Mouse (Mus musculus) CH12.LX (cell line): ENCODE data around the gene Rab25. TPM values are rescaled to one million over a fixed set of nuclear protein-coding genes. Genes with fewer than 3 reads are reported as not detected.

Experiments used
- DNase-seq: peaks from one replicate; pipeline ENCODE4 v3.0.0-alpha.2; 2013; ENCODE audit errors: extremely low read depth
- H3K27ac ChIP-seq: 2 replicates; pipeline ENCODE4 v1.5.1; 2012; ENCODE audit warnings: low read depth, mild to moderate bottlenecking, control low read depth, moderate library complexity; ENCODE audit not compliant: insufficient read depth
- H3K27me3 ChIP-seq: replicated peaks from 2 replicates; pipeline ENCODE3; 2012; ENCODE audit warnings: inconsistent platforms
- H3K36me3 ChIP-seq, 2 experiments: replicated peaks in 1 of 2; 2 replicates each; pipeline versions ENCODE3 to v1.6.1; 2012; ENCODE audit warnings: inconsistent platforms in 1 of 2, low read length in 1 of 2, mild to moderate bottlenecking in 1 of 2, mixed read lengths in 1 of 2, moderate library complexity in 1 of 2; ENCODE audit not compliant: control insufficient read depth in 1 of 2, insufficient read depth in 1 of 2
- H3K4me1 ChIP-seq, 2 experiments: 2 replicates each; pipeline ENCODE4 v1.6.1; 2012; ENCODE audit warnings: inconsistent platforms in 1 of 2, moderate library complexity in 1 of 2; ENCODE audit not compliant: insufficient read depth in 2 of 2, control insufficient read depth in 1 of 2
- H3K4me2 ChIP-seq: 2 replicates; pipeline ENCODE4 v1.6.1; 2012; ENCODE audit warnings: low read depth, mild to moderate bottlenecking, control low read depth; ENCODE audit not compliant: poor library complexity, insufficient read depth, severe bottlenecking
- H3K4me3 ChIP-seq, 3 experiments: fragments of 150-350 bp in 1 of 3; sonication (generic) in 1 of 3; replicated peaks in 1 of 3; 2 replicates each; pipeline versions ENCODE3 to v1.5.1; 2011 to 2012; ENCODE audit warnings: low read depth in 2 of 3, low read length in 2 of 3, mild to moderate bottlenecking in 2 of 3, moderate library complexity in 2 of 3, control low read depth in 1 of 3, improper control_type of control experiment in 1 of 3, inconsistent platforms in 1 of 3, mixed read lengths in 1 of 3; ENCODE audit not compliant: poor library complexity in 1 of 3
- H3K79me2 ChIP-seq: replicated peaks from 2 replicates; pipeline ENCODE4 v1.6.1; 2012; ENCODE audit warnings: mild to moderate bottlenecking, moderate library complexity; ENCODE audit not compliant: control insufficient read depth, poor library complexity, insufficient read depth, severe bottlenecking; ENCODE audit errors: extremely low read depth
- H3K9ac ChIP-seq: 2 replicates; pipeline ENCODE4 v1.6.1; 2012; ENCODE audit warnings: low read depth, mild to moderate bottlenecking, control low read depth, moderate library complexity; ENCODE audit not compliant: insufficient read depth
- H3K9me3 ChIP-seq: replicated peaks from 2 replicates; pipeline ENCODE3; 2012; ENCODE audit warnings: low read length, inconsistent platforms, mixed read lengths
- BHLHE40 ChIP-seq: IDR thresholded peaks from 2 replicates; pipeline ENCODE4 v1.6.1; 2011; ENCODE audit warnings: mild to moderate bottlenecking, low read depth, low read length, improper control_type of control experiment
- CHD2 ChIP-seq: IDR thresholded peaks from 2 replicates; pipeline ENCODE4 v1.6.1; 2011; ENCODE audit warnings: low read length, improper control_type of control experiment
- CTCF ChIP-seq, 2 experiments: IDR thresholded peaks in 1 of 2; conservative IDR thresholded peaks in 1 of 2; 2 replicates each; pipeline ENCODE4 v1.5.1; 2011 to 2012; ENCODE audit warnings: low read depth in 2 of 2, low read length in 2 of 2, improper control_type of control experiment in 1 of 2, inconsistent platforms in 1 of 2, mild to moderate bottlenecking in 1 of 2, moderate library complexity in 1 of 2
- ELF1 ChIP-seq: IDR thresholded peaks from 2 replicates; pipeline ENCODE4 v1.6.1; 2014; ENCODE audit warnings: low read depth, mild to moderate bottlenecking, inconsistent platforms, low read length, improper control_type of control experiment
- EP300 ChIP-seq: IDR thresholded peaks from 2 replicates; pipeline ENCODE4 v1.6.1; 2011; ENCODE audit warnings: low read length, improper control_type of control experiment
- HCFC1 ChIP-seq: IDR thresholded peaks from 2 replicates; pipeline ENCODE4 v1.6.1; 2012; ENCODE audit warnings: low read depth, mild to moderate bottlenecking, inconsistent platforms, low read length, improper control_type of control experiment
- IRF4 ChIP-seq: IDR thresholded peaks from 2 replicates; pipeline ENCODE4 v1.6.1; 2014; ENCODE audit warnings: low read depth, mild to moderate bottlenecking, inconsistent platforms, low read length, improper control_type of control experiment
- JUN ChIP-seq: IDR thresholded peaks from 2 replicates; pipeline ENCODE4 v1.6.1; 2011; ENCODE audit warnings: low read depth, mild to moderate bottlenecking, low read length, improper control_type of control experiment, moderate library complexity; ENCODE audit not compliant: insufficient read depth
- JUND ChIP-seq: conservative IDR thresholded peaks from 2 replicates; pipeline ENCODE4 v1.6.1; 2011; ENCODE audit warnings: low read depth, low read length, improper control_type of control experiment
- MAZ ChIP-seq: IDR thresholded peaks from 2 replicates; pipeline ENCODE4 v1.6.1; 2012; ENCODE audit warnings: low read depth, mild to moderate bottlenecking, inconsistent platforms, low read length, improper control_type of control experiment, moderate library complexity
- MEF2A ChIP-seq: IDR thresholded peaks from 2 replicates; pipeline ENCODE4 v1.6.1; 2014; ENCODE audit warnings: low read depth, mild to moderate bottlenecking, inconsistent platforms, low read length, improper control_type of control experiment, borderline replicate concordance
- MXI1 ChIP-seq: IDR thresholded peaks from 2 replicates; pipeline ENCODE4 v1.6.1; 2011; ENCODE audit warnings: mild to moderate bottlenecking, low read depth, low read length, improper control_type of control experiment
- MYC ChIP-seq: IDR thresholded peaks from 2 replicates; pipeline ENCODE4 v1.6.1; 2011; ENCODE audit warnings: low read depth, mild to moderate bottlenecking, improper control_type of control experiment, low read length
- NELFE ChIP-seq: IDR thresholded peaks from 2 replicates; pipeline ENCODE4 v1.6.1; 2011; ENCODE audit warnings: low read depth, low read length, improper control_type of control experiment
- PAX5 ChIP-seq: IDR thresholded peaks from 2 replicates; pipeline ENCODE4 v1.6.1; 2012; ENCODE audit warnings: low read length, inconsistent platforms, mixed read lengths
- POLR2A ChIP-seq: IDR thresholded peaks from 2 replicates; pipeline ENCODE4 v1.6.1; 2011; ENCODE audit warnings: low read depth, mild to moderate bottlenecking, improper control_type of control experiment, low read length
- POLR2AphosphoS2 ChIP-seq: IDR thresholded peaks from 2 replicates; pipeline ENCODE4 v1.6.1; 2011; ENCODE audit warnings: low read depth, low read length, improper control_type of control experiment
- RAD21 ChIP-seq: IDR thresholded peaks from 2 replicates; pipeline ENCODE4 v1.6.1; 2011; ENCODE audit warnings: low read depth, mild to moderate bottlenecking, low read length, improper control_type of control experiment, moderate library complexity
- RCOR1 ChIP-seq: conservative IDR thresholded peaks from 2 replicates; pipeline ENCODE4 v1.6.1; 2012; ENCODE audit warnings: low read depth, mild to moderate bottlenecking, inconsistent platforms, low read length, improper control_type of control experiment
- SIN3A ChIP-seq: IDR thresholded peaks from 2 replicates; pipeline ENCODE4 v1.6.1; 2012; ENCODE audit warnings: low read length, improper control_type of control experiment, inconsistent platforms
- TBP ChIP-seq: conservative IDR thresholded peaks from 2 replicates; pipeline ENCODE4 v1.6.1; 2011; ENCODE audit warnings: low read depth, low read length, improper control_type of control experiment
- USF1 ChIP-seq: IDR thresholded peaks from 2 replicates; pipeline ENCODE4 v1.6.1; 2014; ENCODE audit warnings: low read depth, mild to moderate bottlenecking, inconsistent platforms, low read length, improper control_type of control experiment
- USF2 ChIP-seq: conservative IDR thresholded peaks from 2 replicates; pipeline ENCODE4 v1.6.1; 2011; ENCODE audit warnings: low read depth, low read length, improper control_type of control experiment
- ZC3H11A ChIP-seq: IDR thresholded peaks from 2 replicates; pipeline ENCODE4 v1.6.1; 2012; ENCODE audit warnings: low read depth, mild to moderate bottlenecking, inconsistent platforms, low read length, improper control_type of control experiment
- ZKSCAN1 ChIP-seq: IDR thresholded peaks from 2 replicates; pipeline ENCODE4 v1.6.1; 2012; ENCODE audit warnings: low read depth, inconsistent platforms, low read length, improper control_type of control experiment, borderline replicate concordance
- ZNF384 ChIP-seq: IDR thresholded peaks from 2 replicates; pipeline ENCODE4 v1.6.1; 2012; ENCODE audit warnings: low read depth, low read length, improper control_type of control experiment, inconsistent platforms
- dilution Hi-C: fragments of 300-500 bp; cut with MboI; formaldehyde crosslinking; loops from 2 replicates; pipeline ENCODE4 v1.14.3; 2020; ENCODE audit warnings: low sequenced_read_pairs; ENCODE audit not compliant: extremely low pct_unique_long_range_greater_than_20kb, extremely low pct_ligation_motif_present
- in situ Hi-C: fragments of 300-500 bp; cut with MboI; formaldehyde crosslinking; loops from 3 replicates; pipeline ENCODE4 v1.14.3; 2019; ENCODE audit warnings: low sequenced_read_pairs, low pct_ligation_motif_present, low pct_unique_long_range_greater_than_20kb, mixed read lengths
- polyA plus RNA-seq: library from polyadenylated mRNA; unstranded; fragments of >175 nt; gene quantifications from 2 replicates; pipeline ENCODE4 v1.2.1, GENCODE M21; 2012; ENCODE audit warnings: low read depth; ENCODE audit not compliant: insufficient read length
- total RNA-seq, 2 experiments: library from RNA; depleted of rRNA; stranded (reverse); fragments of 300-350 nt in 1 of 2; fragments of >200 nt in 1 of 2; gene quantifications; 2 replicates each; pipeline ENCODE4 v1.2.3; 2012 to 2014

Gene Rab25
- total and polyA plus RNA-seq, 3 experiments = 0.79 to 4.1 (median 1.8) TPM

DNA sequence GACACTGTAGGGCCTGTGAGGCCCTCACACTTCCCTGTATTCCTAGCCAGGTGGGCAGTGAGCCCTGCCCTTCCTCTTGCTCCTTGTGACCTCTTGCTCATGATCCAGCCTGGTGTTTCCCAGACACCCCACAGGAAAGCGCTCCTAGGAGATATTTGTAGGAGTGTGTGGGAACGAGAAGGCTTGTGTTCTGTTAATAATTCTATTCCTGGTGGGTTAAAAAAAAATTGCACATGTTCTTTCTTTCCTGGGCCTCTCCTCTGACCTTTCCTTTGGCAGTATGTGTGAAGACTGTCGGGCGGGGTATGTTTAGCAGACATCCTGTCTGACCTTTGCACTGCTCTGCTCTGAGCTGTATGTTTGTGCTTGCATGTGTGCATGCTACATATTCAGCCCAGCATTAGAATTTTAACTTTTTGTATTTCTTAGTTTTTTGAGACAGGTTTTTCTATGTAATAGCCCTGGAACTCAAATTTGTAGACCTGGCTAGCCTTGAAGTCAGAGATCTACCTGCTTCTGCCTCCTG, 18.5 kb upstream of the Rab25 start:
- in situ Hi-C loops = no loop called here
- TF ChIP-seq EP300 = no peak
- TF ChIP-seq NELFE = no peak
- no peak for TF ChIP-seq MYC
- no peak for TF ChIP-seq TBP
- no peak for TF ChIP-seq IRF4
- TF ChIP-seq MEF2A = no peak
- TF ChIP-seq MXI1 = no peak
- TF ChIP-seq POLR2A = no peak
- no peak for TF ChIP-seq ZC3H11A
- no peak for TF ChIP-seq CHD2
- TF ChIP-seq PAX5 = no peak
- TF ChIP-seq SIN3A = no peak
- TF ChIP-seq ZNF384 = no peak
- TF ChIP-seq USF1 = no peak
- TF ChIP-seq JUND = no peak
- TF ChIP-seq, all 38 proteins: peak for 0
- Histone ChIP-seq H3K27ac (no peak overlapping the region), H3K4me3 (no peak overlapping the region), H3K27me3 (no peaks in the 10 kb centered on the region), H3K4me2 (no peak overlapping the region), H3K9me3 (no peaks in the 10 kb centered on the region), H3K4me1 (peaks cover 0 to 3% of the 10 kb centered on the region in 2 experiments; a peak in 1 of 4 replicates), H3K36me3 (peaks cover 68 to 89% of the 10 kb centered on the region in 2 experiments), H3K79me2 (no peaks in the 10 kb centered on the region), H3K9ac (no peak overlapping the region)
- dilution Hi-C loops = no loop called here
- no peak for DNase-seq

DNA sequence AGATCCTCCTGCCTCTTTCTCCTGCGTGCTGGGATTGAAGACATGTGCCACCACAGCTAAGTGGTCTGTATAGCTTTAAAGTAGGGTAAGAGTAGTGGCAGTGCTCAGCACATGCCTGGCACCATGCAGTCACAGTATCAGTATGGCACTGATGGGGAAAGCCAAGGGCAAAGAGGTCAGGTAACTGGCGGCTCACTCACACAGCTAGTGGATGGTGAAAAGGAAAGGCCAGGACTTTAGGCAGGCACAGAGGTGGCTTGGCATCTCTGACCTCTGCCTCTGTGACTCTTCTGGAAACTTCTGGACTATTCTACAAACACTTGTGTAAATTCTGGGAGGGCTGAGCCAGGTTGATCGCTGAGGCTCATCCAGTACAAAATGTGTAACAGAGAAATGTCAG, 18.0 kb upstream of the Rab25 start:
- H3K27ac ChIP-seq = no peak overlapping the region
- H3K36me3 ChIP-seq = peaks cover 70 to 94% of the 10 kb centered on the region in 2 experiments
- H3K27me3 ChIP-seq = no peaks in the 10 kb centered on the region
- in situ Hi-C loops (no loop called here), dilution Hi-C loops (no loop called here)
- H3K79me2 ChIP-seq = no peaks in the 10 kb centered on the region
- H3K9me3 ChIP-seq = no peaks in the 10 kb centered on the region
- TF ChIP-seq CTCF (conservative IDR thresholded peaks at IDR 0.05 in 1 of 2, IDR thresholded peaks at IDR 0.05 in 1 of 2; ENCODE audit: low read depth in 2 of 2, low read length in 2 of 2) (no peak), MAZ (no peak), RCOR1 (no peak), MXI1 (no peak), ELF1 (no peak), BHLHE40 (no peak), PAX5 (no peak), MYC (no peak), JUN (no peak), USF2 (no peak), ZKSCAN1 (no peak), IRF4 (no peak), HCFC1 (no peak), JUND (no peak), RAD21 (no peak), POLR2AphosphoS2 (no peak)
- H3K9ac ChIP-seq = no peak overlapping the region
- no peak for DNase-seq
- H3K4me2 ChIP-seq = no peak overlapping the region
- H3K4me1 ChIP-seq = peaks cover 0 to 3% of the 10 kb centered on the region in 2 experiments; a peak in 1 of 4 replicates
- H3K4me3 ChIP-seq = no peak overlapping the region
